Mouse (Mus musculus): ENCODE data around the gene Sec63. TPM values are rescaled to one million over a fixed set of nuclear protein-coding genes. Genes with fewer than 3 reads are reported as not detected.

Gene Sec63
- polyA plus RNA-seq, 1 experiment from 2014 or later = 13.1 TPM

DNA sequence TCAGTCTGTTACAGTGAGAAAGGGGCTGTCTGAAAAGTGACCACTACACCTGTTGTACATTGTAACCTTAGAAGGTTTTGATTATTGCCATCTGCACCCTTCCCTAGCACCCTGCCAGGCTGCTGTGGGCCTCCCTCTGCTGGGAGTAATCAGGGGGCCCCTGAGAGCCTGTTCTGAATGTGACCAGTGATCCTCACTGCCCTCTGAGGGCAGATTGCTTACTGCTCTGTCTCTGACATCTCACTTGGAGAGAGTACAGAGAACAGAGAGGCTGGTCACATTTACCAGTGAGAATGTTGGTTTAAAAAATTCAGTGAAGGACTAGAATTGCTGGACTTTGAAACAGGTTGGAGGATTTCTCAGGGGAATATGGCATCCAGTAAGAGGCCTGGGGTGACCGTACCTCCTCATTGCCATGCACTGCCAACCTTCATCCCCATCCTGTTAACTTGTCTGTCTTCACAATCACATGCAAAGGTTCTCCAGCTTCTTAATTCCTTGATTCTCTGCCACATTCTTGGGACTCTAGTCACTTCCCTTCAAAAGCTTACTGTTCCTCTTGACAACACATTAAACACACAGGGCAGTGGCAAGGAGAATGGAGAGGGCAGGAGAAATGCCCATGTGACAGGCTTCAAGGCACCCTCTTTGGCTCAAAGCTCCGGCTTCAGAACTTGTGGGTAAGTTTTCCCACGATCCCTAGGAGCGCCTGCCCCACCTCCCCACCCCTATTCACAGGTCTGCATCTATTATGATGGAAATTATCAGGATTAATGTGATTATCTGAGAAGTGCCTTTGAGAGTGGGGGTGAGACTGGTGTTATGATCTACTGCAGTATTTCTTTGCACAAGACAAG is 72.8 kb downstream of the Sec63 start:
- 85% methylated on average over 4 of the region's 4 CpGs for WGBS (ENCODE audit: insufficient replicate concordance)
- peaks cover 57% of the 10 kb centered on the region for H3K36me3 ChIP-seq

DNA sequence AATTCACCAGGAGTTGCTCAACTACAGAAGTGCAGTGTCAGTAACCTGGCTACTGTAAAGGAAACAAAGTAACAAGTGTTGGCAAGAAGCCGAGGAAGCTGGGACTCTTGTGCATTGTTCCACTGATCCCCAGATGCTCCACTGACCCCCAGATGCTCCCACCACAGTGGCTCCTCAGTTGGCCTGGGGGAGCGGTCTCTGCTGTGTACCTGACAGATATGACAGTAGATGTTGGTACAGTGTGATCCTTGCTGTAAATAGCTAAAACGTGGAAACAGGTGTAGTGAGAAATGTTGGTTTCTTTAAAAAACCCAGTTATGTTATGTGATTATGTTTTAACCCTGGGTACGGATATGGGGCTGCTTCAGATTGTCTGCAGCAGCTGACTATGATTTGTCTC is 76.8 kb downstream of the Sec63 start:
- 71% methylated on average over 4 of the region's 4 CpGs for WGBS (ENCODE audit: insufficient replicate concordance)

More for the DNA sequence above, 72.8 kb downstream of the Sec63 start:
- Histone ChIP-seq H3K4me1 (no peaks in the 10 kb centered on the region), H3K27ac (no peak overlapping the region), H3K4me2 (no peak overlapping the region), H3K9ac (no peak overlapping the region), H3K9me3 (replicated peaks) (no peaks in the 10 kb centered on the region), H3K4me3 (no peak overlapping the region), H3K27me3 (replicated peaks) (no peaks in the 10 kb centered on the region)
- ATAC-seq = no peak

DNA sequence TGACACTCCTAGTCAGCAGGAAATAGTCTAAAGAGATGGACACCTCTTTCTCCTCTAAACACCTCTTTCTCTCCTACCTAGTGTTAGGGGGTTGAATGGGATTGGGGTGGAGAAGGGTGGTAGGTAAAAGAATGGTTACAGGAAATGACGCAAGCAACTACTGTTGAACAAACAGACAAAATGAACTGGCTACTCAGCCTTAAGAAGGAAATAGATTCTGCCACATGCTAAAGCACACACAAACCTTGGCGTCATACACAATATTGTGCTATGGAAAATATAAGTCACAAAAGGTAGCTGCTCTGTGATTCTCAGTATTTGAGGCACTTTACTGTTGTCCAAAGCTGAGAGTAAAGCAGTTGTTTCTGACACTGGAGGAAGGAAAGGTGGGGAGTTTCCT is 77.4 kb downstream of the Sec63 start:
- H3K4me1 ChIP-seq = no peaks in the 10 kb centered on the region
- no peak overlapping the region for H3K9ac ChIP-seq
- H3K4me3 ChIP-seq = no peak overlapping the region
- H3K27ac ChIP-seq = no peak overlapping the region
- WGBS (ENCODE audit: insufficient replicate concordance) = 72% methylated on average over 2 of the region's 2 CpGs
- H3K9me3 ChIP-seq (replicated peaks) = no peaks in the 10 kb centered on the region
- no peaks in the 10 kb centered on the region for H3K27me3 ChIP-seq (replicated peaks)
- no peak overlapping the region for H3K4me2 ChIP-seq
- no peak for ATAC-seq
- peaks cover 17% of the 10 kb centered on the region for H3K36me3 ChIP-seq

More for the DNA sequence above, 76.8 kb downstream of the Sec63 start:
- Histone ChIP-seq H3K9me3 (replicated peaks) (no peaks in the 10 kb centered on the region), H3K9ac (no peak overlapping the region), H3K36me3 (peaks cover 21% of the 10 kb centered on the region), H3K4me3 (no peak overlapping the region), H3K27ac (no peak overlapping the region), H3K27me3 (replicated peaks) (no peaks in the 10 kb centered on the region), H3K4me2 (no peak overlapping the region), H3K4me1 (no peaks in the 10 kb centered on the region)
- no peak for ATAC-seq

DNA sequence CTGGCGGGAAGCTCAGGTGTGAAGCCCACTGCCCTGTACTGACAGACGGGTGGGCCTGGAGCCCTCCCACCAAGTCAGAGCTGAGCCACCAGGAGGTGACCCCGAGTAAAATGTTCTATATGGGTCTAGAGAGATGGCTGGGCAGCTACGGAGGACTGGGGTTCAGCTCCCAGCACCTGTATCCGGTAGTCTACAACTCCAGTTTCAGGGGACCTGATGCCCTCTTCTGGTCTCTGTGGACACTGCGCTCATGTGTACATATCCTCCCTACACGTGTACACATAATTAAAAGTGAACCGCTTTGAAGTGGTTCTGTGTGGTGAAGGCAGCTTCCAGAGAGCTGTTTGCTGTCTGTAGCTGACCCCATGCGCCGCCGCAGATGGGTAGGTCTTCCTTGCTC is 78.7 kb downstream of the Sec63 start:
- WGBS (ENCODE audit: insufficient replicate concordance) = 85% methylated on average over 11 of the region's 11 CpGs
- Histone ChIP-seq H3K36me3 (peaks cover 4% of the 10 kb centered on the region), H3K27me3 (replicated peaks) (no peaks in the 10 kb centered on the region), H3K9me3 (replicated peaks) (no peaks in the 10 kb centered on the region), H3K9ac (no peak overlapping the region), H3K27ac (no peak overlapping the region), H3K4me3 (no peak overlapping the region), H3K4me1 (no peaks in the 10 kb centered on the region), H3K4me2 (no peak overlapping the region)
- no peak for ATAC-seq

DNA sequence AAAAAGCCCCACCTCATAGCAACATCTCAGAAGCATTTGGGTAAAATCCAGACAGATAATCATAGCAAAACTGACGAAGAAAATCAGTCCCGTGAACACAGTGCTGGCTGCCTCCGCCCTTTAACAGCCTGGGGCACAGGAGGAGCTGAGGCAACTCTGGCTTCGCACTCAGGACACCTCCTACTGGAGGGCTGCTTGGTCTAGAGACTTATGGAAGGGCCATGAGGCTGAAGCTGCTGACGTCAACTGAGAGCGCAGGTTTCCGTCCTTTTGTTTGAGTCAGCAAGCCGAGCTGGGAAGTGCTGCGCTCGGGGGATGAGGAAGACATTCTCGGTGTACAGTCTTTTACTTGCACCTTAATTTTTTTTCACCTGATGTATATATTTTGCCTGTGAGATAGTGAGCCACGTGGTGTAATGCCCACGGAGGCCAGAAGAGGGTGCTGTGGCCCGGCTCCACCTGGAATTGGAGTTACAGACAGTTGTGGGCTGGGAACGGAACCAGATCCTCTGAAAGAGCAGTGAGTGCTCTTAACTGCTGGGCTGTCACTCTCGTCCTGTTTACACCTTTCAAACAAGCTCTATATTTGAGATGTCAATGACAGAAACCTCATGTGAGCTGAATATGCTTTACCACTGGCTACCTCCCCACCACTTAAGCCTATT is 80.4 kb downstream of the Sec63 start:
- ATAC-seq = no peak
- no peaks in the 10 kb centered on the region for H3K4me1 ChIP-seq
- 48% methylated on average over 16 of the region's 16 CpGs for WGBS (ENCODE audit: insufficient replicate concordance)
- no peaks in the 10 kb centered on the region for H3K9me3 ChIP-seq (replicated peaks)
- H3K9ac ChIP-seq = no peak overlapping the region
- no peaks in the 10 kb centered on the region for H3K36me3 ChIP-seq
- no peak overlapping the region for H3K27ac ChIP-seq
- H3K4me3 ChIP-seq = no peak overlapping the region
- H3K27me3 ChIP-seq (replicated peaks) = no peaks in the 10 kb centered on the region
- no peak overlapping the region for H3K4me2 ChIP-seq

DNA sequence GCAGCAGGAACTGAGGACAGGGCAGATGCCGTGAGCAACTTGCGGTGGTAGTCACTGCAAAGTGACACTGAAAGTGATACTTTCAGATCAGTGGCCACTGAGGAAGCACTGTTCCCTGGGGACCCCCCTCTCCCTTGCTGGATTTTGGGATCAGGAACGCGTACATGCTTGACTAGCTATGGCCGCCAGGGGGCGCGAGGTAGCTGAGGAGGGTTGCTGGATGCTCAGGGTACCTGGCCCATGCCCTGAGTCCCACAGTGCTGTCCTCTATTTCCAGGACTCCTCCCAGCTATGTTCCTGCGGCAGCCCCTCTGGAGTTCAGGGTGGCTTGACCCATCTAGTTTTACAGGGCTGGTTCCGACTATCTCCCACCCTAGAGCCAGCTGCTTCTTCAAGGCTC is 81.1 kb downstream of the Sec63 start:
- no peaks in the 10 kb centered on the region for H3K9me3 ChIP-seq (replicated peaks)
- H3K9ac ChIP-seq = no peak overlapping the region
- no peaks in the 10 kb centered on the region for H3K4me1 ChIP-seq
- H3K36me3 ChIP-seq = no peaks in the 10 kb centered on the region
- no peaks in the 10 kb centered on the region for H3K27me3 ChIP-seq (replicated peaks)
- WGBS (ENCODE audit: insufficient replicate concordance) = 13% methylated on average over 9 of the region's 9 CpGs
- no peak for ATAC-seq
- no peak overlapping the region for H3K4me2 ChIP-seq
- H3K4me3 ChIP-seq = no peak overlapping the region
- no peak overlapping the region for H3K27ac ChIP-seq

DNA sequence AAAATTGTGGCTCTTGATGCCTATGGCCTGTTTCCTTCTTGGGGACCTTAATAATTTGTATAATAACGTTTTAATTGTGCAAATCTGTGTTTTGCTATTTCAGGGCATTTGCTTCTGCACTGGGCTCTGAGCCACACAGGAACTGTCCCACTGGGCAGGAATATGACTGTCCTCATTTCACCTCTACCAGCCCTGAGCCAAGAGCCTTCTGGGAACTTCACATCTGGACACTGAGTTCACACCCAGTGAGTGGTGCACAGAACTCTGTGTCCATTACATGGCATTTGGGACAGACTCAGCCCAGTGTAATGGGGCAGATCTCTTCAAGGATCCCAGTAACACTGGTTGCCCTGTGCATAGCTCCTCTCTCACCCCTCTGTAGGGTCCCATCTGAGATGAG is 82.1 kb downstream of the Sec63 start:
- Histone ChIP-seq H3K4me3 (no peak overlapping the region), H3K27ac (no peak overlapping the region), H3K4me2 (no peak overlapping the region), H3K9me3 (replicated peaks) (no peaks in the 10 kb centered on the region), H3K36me3 (no peaks in the 10 kb centered on the region), H3K27me3 (replicated peaks) (no peaks in the 10 kb centered on the region), H3K4me1 (0 out of 2 replicates have a peak, but pooled peaks cover under 1% of the 10 kb centered on the region), H3K9ac (no peak overlapping the region)
- ATAC-seq = no peak
- WGBS (ENCODE audit: insufficient replicate concordance) = 62% methylated on average over 1 of the region's 1 CpGs

DNA sequence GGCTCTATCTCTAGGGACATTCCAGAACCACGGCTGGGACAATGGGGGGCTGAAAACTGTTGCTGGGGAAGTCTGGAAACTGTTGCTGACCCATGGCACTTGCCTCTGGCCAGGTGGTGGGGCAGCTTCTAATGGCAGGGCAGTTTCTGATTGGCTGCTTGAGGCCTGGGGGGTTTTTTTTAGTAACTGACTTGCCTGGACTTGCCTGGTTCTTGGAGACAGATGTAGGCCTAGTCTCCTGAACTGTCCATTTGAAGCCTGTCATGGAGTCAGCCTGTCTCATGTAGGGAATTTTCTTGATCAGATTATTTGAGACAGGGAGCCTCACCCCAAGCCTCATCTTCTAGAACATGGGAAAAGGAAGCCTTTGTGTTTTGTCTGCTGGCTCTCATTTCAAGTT is 84.2 kb downstream of the Sec63 start:
- 0 out of 2 replicates have a peak, but pooled peaks cover 7% of the 10 kb centered on the region for H3K4me1 ChIP-seq
- H3K36me3 ChIP-seq = no peaks in the 10 kb centered on the region
- no peak overlapping the region for H3K27ac ChIP-seq
- H3K27me3 ChIP-seq (replicated peaks) = no peaks in the 10 kb centered on the region
- H3K4me2 ChIP-seq = no peak overlapping the region
- 41% methylated on average over 1 of the region's 1 CpGs for WGBS (ENCODE audit: insufficient replicate concordance)
- no peak for ATAC-seq
- no peaks in the 10 kb centered on the region for H3K9me3 ChIP-seq (replicated peaks)
- no peak overlapping the region for H3K4me3 ChIP-seq
- no peak overlapping the region for H3K9ac ChIP-seq

DNA sequence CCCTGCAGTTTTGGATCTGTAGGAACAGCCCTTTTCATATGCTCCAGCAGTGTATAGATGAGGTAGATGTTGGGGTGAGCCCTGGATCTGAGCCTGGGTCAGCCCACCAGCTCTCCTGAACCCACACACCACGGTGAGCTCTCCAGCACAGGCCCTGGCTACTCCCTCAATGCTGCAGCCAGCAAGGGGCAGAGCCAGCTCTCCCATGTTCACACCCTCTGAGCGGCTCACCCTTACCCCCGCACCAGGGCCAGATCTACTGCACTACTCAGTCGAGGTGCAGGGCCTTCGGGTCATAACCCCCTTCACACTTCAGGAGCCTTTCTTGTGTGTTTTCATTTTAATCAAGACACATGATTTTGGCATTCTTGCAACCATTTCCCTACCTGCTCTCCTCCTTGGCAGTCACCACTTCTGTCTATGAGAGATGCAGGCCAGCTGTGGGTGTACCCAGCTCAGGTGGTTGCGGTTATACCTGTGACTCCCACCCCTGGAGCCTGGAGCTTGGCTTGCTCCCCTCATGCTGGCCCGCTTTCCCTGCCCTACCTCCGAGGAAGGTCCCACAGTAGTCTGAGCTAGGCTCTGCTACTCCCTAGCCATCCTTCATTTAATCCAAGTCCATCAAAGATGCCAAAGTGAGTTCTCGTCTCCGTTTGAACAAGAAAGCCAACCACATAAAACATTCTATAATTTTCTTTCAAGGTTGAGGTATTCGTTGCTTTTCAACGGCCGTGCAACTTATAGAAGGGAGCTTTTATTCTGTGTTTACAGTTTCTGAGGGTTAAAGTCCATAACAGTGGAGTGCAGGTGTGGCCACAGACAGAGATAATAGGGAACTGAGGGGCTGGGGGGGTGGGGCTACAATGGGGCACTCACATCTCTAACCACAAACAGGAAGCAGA is 87.1 kb downstream of the Sec63 start:
- Histone ChIP-seq H3K9ac (no peak overlapping the region), H3K4me2 (no peak overlapping the region), H3K27me3 (replicated peaks) (no peaks in the 10 kb centered on the region), H3K27ac (no peak overlapping the region), H3K9me3 (replicated peaks) (no peaks in the 10 kb centered on the region), H3K4me1 (0 out of 2 replicates have a peak, but pooled peaks cover 7% of the 10 kb centered on the region), H3K4me3 (no peak overlapping the region), H3K36me3 (no peaks in the 10 kb centered on the region)
- WGBS (ENCODE audit: insufficient replicate concordance) = 71% methylated on average over 13 of the region's 13 CpGs
- ATAC-seq = no peak

DNA sequence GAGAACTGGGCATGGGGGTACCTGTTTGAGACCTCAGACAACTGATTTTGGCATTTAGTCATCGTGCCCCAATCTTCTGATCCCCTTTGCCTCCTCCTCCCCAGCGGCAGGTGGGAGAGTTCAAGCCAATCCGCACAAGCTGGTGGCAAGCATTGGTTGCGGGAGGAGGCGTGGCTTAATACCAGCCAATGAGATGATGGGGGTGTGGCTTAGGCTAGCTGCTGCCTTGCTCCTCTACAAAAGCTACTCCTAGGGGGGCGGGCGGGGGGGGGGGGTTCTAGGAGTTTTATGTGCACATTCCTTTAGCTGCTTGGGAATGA is 87.7 kb downstream of the Sec63 start:
- no peak overlapping the region for H3K9ac ChIP-seq
- H3K9me3 ChIP-seq (replicated peaks) = no peaks in the 10 kb centered on the region
- no peak overlapping the region for H3K4me2 ChIP-seq
- H3K27me3 ChIP-seq (replicated peaks) = no peaks in the 10 kb centered on the region
- ATAC-seq = no peak
- no peak overlapping the region for H3K27ac ChIP-seq
- H3K4me3 ChIP-seq = no peak overlapping the region
- 0 out of 2 replicates have a peak, but pooled peaks cover 7% of the 10 kb centered on the region for H3K4me1 ChIP-seq
- 64% methylated on average over 7 of the region's 7 CpGs for WGBS (ENCODE audit: insufficient replicate concordance)
- H3K36me3 ChIP-seq = no peaks in the 10 kb centered on the region

DNA sequence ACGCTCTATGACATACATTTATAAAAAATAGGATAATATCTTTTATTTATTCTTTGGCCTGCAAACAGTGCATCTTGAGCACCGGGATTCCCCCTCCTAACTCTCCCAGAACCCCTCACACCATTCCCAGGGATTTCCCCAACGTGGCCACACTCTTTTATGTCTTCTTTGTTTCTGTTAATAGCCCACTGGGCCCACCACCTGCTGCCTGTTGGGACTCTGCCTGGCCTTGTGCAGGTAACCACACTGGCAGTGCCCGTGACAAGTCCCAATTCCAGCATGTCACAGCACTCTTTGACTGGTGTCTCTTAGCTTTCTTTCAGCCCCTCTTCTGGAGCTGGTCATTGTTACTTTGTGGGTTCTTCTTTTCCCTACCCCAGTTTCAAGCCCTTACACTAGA is 93.5 kb downstream of the Sec63 start:
- 57% methylated on average over 4 of the region's 4 CpGs for WGBS (ENCODE audit: insufficient replicate concordance)
- Histone ChIP-seq H3K4me2 (no peak overlapping the region), H3K27ac (no peak overlapping the region), H3K9me3 (replicated peaks) (peaks cover 4% of the 10 kb centered on the region; the same call in 1 of the 2 replicates), H3K4me1 (no peaks in the 10 kb centered on the region; the same call in 1 of the 2 replicates), H3K9ac (no peak overlapping the region), H3K36me3 (no peaks in the 10 kb centered on the region), H3K27me3 (replicated peaks) (no peaks in the 10 kb centered on the region), H3K4me3 (no peak overlapping the region)
- ATAC-seq = no peak

DNA sequence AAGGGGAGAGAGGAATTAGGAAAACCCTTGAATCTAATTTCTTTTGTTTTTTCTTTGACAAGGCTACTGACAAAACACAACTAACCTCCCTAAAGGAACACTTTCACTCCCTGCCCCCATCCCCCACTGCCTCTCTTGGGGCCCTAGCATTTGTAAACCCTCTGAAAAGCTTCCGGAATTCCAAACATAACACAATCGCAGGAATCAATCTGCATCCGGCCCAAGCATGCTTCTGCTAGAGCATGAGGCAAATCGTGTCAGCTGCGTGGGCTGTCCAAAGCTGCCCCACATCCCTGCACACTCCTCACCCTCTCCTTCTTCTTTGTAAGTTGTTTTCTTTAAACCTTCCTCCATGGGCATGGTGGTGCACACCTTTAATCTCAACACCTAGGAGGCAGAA is 94.0 kb downstream of the Sec63 start:
- Histone ChIP-seq H3K27me3 (replicated peaks) (no peaks in the 10 kb centered on the region; the same call in 1 of the 2 replicates), H3K4me2 (no peak overlapping the region), H3K4me3 (no peak overlapping the region), H3K36me3 (no peaks in the 10 kb centered on the region), H3K9ac (no peak overlapping the region), H3K27ac (no peak overlapping the region), H3K9me3 (replicated peaks) (peaks cover 4% of the 10 kb centered on the region; the same call in 1 of the 2 replicates), H3K4me1 (no peaks in the 10 kb centered on the region; the same call in 1 of the 2 replicates)
- ATAC-seq = no peak
- WGBS (ENCODE audit: insufficient replicate concordance) = 41% methylated on average over 5 of the region's 5 CpGs

All from liver, embryonic 12.5 days (tissue).